Mouse (Mus musculus) erythroblast, embryonic 14.5 days (primary cell): ENCODE measurements at regions not wholly inside any gene's neighbourhood (a gene's known extent, or its start where the extent isn't known, plus 50 kb on each side); places are given as distances from the start of the nearest gene placed in this dataset.

Experiments
- H3K27me3 ChIP-seq: 2 replicates; pipeline ENCODE4 v1.6.1; 2012; ENCODE audit warnings: inconsistent platforms; ENCODE audit not compliant: control insufficient read depth
- H3K36me3 ChIP-seq: 2 replicates; pipeline ENCODE4 v1.6.1; 2012; ENCODE audit warnings: mild to moderate bottlenecking, inconsistent platforms; ENCODE audit not compliant: control insufficient read depth
- H3K4me1 ChIP-seq: 2 replicates; pipeline ENCODE4 v1.6.1; 2012; ENCODE audit warnings: inconsistent platforms; ENCODE audit not compliant: control insufficient read depth
- H3K4me3 ChIP-seq: replicated peaks from 2 replicates; pipeline ENCODE3; 2012; ENCODE audit warnings: moderate library complexity, mild to moderate bottlenecking, inconsistent platforms
- H3K9me3 ChIP-seq: 2 replicates; pipeline ENCODE4 v1.6.1; 2012; ENCODE audit warnings: low read length, inconsistent platforms, mixed read lengths; ENCODE audit not compliant: control insufficient read depth
- GATA1 ChIP-seq: IDR thresholded peaks from 2 replicates; pipeline ENCODE4 v1.6.1; 2012; ENCODE audit warnings: low read length, inconsistent platforms, mixed read lengths
- TAL1 ChIP-seq: IDR thresholded peaks from 3 replicates; pipeline ENCODE4 v1.6.1; 2012; ENCODE audit warnings: low read length, inconsistent platforms, mixed read lengths

DNA sequence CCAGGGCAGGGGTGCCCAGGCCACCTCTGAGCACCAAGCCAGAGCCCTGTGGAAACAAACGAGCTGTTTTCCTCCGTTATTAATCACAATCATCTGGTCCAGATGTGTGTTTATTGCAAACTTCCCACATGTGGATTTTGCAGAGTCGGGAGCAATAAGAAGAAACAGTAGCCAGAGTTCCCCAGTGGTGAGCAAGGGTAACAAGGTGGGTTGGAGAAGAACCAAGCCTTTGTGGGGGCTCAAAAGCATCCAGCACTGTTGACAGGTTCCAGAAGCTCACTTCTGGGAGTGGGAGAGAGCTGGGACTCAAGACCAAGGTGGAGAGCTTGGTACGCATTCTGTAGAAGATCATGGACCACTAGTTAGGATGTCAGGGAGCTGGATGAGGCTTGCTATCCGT, 63.6 kb downstream of the Hif1an start:
- Histone ChIP-seq H3K36me3 (no peaks in the 10 kb centered on the region), H3K27me3 (no peaks in the 10 kb centered on the region), H3K4me1 (no peaks in the 10 kb centered on the region), H3K9me3 (0 out of 2 replicates have a peak, but pooled peaks cover 4% of the 10 kb centered on the region), H3K4me3 (no peak overlapping the region)
- TF ChIP-seq TAL1, result no peak
- TF ChIP-seq GATA1, result no peak

DNA sequence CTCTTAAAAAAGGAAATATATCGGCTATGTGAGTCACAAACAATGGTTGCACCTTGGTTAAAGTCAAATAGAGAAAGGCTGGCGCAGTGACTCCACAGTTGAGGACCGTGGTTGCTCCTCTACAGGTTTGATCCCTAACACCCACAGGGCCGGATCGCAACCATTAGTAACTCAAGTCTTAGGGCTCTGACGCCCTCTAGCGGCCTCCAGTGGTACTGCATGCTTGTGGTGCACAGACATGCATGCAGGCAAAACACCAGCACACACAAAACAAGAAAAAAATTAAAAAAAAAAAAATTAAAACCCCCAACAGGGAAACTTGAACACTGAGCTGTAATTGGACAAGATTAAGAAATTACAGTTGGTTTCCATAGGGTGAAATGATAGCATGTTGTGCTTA, 67.1 kb downstream of the Hif1an start:
- no peaks in the 10 kb centered on the region for H3K27me3 ChIP-seq
- 0 out of 2 replicates have a peak, but pooled peaks cover 4% of the 10 kb centered on the region for H3K9me3 ChIP-seq
- no peaks in the 10 kb centered on the region for H3K36me3 ChIP-seq
- TF ChIP-seq TAL1 (no peak), GATA1 (no peak)
- H3K4me1 ChIP-seq, result no peaks in the 10 kb centered on the region
- H3K4me3 ChIP-seq, result no peak overlapping the region

DNA sequence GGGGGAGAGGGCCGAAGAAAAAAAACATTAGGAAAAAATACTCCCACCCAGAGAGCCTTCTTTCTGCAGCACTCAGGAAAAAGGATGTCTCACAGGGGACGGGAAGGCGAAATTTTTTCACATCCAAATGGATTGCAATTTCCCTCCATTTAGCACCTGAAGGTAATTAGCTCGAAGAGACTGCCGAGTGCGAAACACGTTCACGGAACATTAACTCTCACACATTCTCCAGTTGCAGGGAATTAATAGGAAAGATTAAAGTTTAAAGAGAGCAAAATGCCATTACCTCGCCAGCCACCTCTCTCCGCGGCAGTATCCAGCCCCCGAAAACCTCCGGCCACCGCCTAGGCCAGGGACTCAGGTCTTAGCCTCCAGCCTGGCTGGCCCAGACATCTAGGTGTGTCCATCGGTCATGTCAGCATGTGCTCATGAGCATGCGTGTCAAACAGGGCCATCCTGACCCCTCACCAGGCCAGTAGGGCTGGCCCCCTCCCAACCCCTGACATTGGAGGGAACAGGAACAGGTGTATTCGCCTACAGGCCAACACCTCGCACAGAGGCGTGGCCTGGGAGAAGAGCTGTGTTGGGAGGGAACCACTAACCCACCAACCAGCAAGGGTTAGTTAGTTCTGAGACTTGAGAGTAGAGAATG, 68.8 kb downstream of the Hif1an start:
- 0 out of 2 replicates have a peak, but pooled peaks cover 4% of the 10 kb centered on the region for H3K9me3 ChIP-seq
- TF ChIP-seq GATA1, result no peak
- TF ChIP-seq TAL1, result no peak
- H3K27me3 ChIP-seq, result no peaks in the 10 kb centered on the region
- H3K36me3 ChIP-seq, result no peaks in the 10 kb centered on the region
- no peak overlapping the region for H3K4me3 ChIP-seq
- no peaks in the 10 kb centered on the region for H3K4me1 ChIP-seq

DNA sequence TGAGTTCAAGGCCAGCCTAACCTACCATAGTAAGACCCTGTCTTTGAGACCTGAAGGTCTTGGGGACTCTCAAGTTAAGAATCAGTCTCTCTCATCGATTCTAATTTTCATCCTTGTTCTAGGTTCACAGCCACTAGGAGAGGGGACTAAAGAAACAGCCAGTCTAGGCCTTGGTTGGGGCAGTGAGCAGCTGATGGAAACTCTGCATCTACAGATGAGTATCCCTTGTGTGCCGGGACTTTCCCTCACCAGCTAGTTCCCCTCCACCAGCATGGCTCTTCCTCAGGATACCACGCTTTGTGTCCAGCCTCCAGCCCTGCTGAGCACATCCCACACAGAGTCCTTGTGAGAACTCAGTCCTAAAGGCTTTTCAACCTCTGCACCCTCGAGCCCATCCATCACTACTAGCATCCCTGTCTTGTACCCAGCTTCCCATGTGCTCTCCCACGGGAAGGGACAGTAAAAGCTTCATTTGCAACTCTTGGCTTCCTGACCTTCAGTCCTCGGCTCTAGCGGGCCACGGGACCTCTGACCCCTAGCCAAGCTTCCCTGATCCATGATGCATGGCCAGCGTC, 74.6 kb downstream of the Hif1an start:
- Histone ChIP-seq H3K4me3 (no peak overlapping the region), H3K9me3 (no peaks in the 10 kb centered on the region), H3K4me1 (no peaks in the 10 kb centered on the region), H3K36me3 (no peaks in the 10 kb centered on the region), H3K27me3 (peaks cover 29% of the 10 kb centered on the region)
- TF ChIP-seq GATA1 (no peak), TAL1 (no peak)

DNA sequence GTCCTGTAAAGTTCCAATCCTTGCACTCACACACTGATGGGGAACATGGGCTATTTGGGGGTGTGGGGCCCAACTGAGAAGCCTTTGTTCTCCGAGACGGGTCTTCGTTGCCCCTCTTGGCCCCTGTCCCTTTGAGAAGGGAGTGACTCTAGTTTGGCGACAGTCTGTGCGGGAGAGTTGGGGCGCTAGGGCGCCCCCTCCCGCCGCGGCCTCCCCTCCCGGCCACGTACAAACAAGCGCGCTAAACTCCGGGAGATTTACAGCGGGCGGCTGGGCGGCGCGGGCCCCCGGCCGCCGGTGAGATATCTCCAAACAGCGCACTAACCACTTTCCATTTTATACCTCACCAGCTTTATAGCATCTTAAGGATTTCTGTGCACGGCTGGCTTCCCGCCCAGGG, 77.4 kb downstream of the Hif1an start:
- H3K27me3 ChIP-seq, result peaks cover 31% of the 10 kb centered on the region
- no peaks in the 10 kb centered on the region for H3K9me3 ChIP-seq
- H3K4me3 ChIP-seq, result no peak overlapping the region
- TF ChIP-seq GATA1 (no peak), TAL1 (no peak)
- no peaks in the 10 kb centered on the region for H3K36me3 ChIP-seq
- no peaks in the 10 kb centered on the region for H3K4me1 ChIP-seq

DNA sequence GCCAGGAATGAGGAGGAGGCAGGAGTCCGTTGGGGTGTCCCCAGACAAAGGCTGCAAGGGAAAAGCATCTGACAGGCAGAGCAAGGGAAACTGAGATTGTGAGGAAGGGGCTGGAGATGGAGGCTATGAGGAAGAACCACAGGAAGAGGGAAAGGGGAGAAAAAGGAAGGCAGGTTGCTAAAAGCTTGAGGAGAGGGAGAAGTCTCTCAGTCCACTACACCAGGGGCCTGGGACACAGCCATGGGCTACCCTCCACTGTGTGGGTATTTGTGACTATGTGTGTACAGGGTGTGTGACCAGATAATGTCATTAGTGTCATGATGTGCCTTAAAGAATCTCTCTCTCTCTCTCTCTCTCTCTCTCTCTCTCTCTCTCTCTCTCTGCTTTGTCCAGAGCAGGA, 77.9 kb downstream of the Hif1an start:
- no peak for TF ChIP-seq GATA1
- TF ChIP-seq TAL1, result no peak
- Histone ChIP-seq H3K9me3 (no peaks in the 10 kb centered on the region), H3K27me3 (peaks cover 31% of the 10 kb centered on the region)

DNA sequence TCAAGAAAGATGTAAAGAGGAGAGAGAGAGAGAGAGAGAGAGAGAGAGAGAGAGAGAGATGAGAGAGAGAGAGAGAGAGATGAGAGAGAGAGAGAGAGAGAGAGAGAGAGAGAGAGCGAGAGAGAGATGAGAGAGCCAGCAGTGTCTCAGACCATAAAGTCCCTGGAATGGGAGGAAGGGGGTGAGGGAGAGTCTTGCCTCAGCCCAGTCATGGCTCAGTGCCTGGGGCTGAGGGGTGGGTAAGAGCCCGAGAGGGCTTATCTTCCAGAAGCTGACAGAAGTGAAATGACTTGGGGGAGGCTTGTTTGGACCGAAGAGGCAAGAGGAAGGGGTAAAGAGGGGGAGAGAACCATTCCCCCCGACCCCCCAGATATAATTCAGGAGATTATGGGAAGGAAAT, 79.6 kb downstream of the Hif1an start:
- no peak overlapping the region for H3K4me3 ChIP-seq
- no peaks in the 10 kb centered on the region for H3K4me1 ChIP-seq
- H3K36me3 ChIP-seq, result no peaks in the 10 kb centered on the region
- TF ChIP-seq TAL1 (no peak), GATA1 (no peak)
- no peaks in the 10 kb centered on the region for H3K9me3 ChIP-seq
- H3K27me3 ChIP-seq, result peaks cover 31% of the 10 kb centered on the region

More for the DNA sequence above, 77.9 kb downstream of the Hif1an start:
- Histone ChIP-seq H3K4me1 (no peaks in the 10 kb centered on the region), H3K36me3 (no peaks in the 10 kb centered on the region), H3K4me3 (no peak overlapping the region)

DNA sequence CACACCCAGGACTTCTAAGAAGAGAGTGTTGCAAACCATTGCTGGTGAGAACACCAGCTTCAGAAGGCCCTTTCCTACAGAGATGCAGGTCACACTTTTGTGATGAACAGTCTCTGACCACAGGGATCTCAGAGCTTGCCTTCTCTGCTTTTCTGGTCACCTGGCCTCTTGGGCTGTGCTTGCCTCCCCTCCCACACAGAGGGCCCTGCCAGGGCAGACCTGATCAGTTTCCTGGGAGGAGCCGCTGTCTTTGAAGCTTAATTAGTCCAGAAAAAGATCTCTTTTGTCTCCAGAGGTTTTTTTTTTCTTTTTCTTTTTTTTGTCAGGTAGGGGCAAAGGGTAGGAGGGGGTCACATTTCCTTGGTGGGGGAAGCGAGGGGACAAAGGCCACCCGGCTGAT, 81.7 kb downstream of the Hif1an start:
- peaks cover 25% of the 10 kb centered on the region for H3K27me3 ChIP-seq

DNA sequence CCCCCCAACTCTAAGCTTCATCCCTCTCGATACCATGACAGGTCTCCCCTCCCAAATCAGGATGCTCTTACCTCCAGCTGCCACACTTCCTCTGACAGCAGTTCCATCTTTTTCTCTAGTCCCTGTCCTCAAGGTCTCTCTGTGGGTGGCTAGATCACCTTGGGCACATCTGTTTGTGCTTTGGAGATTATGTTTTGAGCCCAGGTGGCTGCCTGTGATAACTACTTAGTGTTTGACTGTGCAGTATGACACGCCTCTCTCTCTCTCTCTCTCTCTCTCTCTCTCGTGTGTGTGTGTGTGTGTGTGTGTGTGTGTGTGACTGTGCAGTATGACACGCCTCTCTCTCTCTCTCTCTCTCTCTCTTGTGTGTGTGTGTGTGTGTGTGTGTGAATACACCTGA, 82.3 kb downstream of the Hif1an start:
- no peaks in the 10 kb centered on the region for H3K4me1 ChIP-seq
- H3K36me3 ChIP-seq, result no peaks in the 10 kb centered on the region
- no peaks in the 10 kb centered on the region for H3K9me3 ChIP-seq
- no peak overlapping the region for H3K4me3 ChIP-seq
- peaks cover 25% of the 10 kb centered on the region for H3K27me3 ChIP-seq
- TF ChIP-seq TAL1 (no peak), GATA1 (no peak)

More for the DNA sequence above, 81.7 kb downstream of the Hif1an start:
- Histone ChIP-seq H3K4me3 (no peak overlapping the region), H3K4me1 (no peaks in the 10 kb centered on the region), H3K9me3 (no peaks in the 10 kb centered on the region), H3K36me3 (no peaks in the 10 kb centered on the region)
- TF ChIP-seq GATA1 (no peak), TAL1 (no peak)

DNA sequence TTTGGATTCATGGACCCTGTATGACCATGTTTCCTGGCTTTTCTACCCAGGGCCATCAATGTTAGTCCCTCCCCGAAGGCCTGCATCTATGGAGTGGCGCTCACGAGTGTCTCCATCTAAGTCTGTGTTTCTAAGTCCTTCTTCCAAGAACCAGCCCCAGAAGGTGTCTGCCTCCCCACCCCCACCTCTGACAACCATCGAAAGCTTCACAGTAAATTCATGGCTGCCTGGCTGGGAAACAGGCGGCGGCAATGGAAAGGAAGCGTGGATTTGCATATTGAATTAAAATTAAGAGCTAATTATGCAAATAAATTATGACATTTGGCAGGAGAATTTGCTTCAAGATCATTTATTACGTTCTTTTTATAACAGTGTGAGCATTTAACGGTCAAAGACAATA, 83.9 kb downstream of the Hif1an start:
- TF ChIP-seq GATA1 (no peak), TAL1 (no peak)
- Histone ChIP-seq H3K4me1 (no peaks in the 10 kb centered on the region), H3K27me3 (peaks cover 19% of the 10 kb centered on the region), H3K9me3 (no peaks in the 10 kb centered on the region), H3K4me3 (no peak overlapping the region), H3K36me3 (no peaks in the 10 kb centered on the region)
